ENCODE assay signal across 8 mouse cellular contexts in the genomic region with DNA sequence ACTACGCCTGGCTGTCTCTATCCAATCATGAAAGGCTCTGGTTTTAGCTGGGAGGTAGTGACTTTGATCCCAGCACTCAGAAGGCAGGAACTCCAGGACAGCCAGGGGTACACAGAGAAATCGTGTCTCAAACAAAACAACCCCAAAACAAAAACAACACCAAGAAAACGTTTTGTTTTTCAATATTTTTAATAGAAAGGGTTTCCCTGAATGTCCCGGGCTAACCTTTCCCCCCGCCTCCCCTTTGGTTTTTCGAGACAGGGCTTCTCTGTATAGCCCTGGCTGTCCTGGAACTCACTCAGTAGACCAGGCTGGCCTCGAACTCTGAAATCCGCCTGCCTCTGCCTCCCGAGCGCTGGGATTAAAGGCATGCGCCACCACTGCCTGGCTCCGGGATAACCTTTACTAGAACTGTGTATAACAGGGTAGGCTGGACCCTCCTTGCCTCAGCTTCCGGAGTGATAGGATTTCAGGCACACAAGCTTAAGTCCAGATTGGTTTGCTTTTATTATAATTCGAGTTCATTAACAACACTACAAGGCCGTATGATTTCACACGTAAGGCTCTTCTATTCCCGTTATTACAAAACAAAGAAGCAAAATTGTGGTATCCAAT. TPM values are rescaled to one million over a fixed set of nuclear protein-coding genes. Genes with fewer than 3 reads are reported as not detected.
DNase-seq lines count a peak whose midpoint lies in the region; ATAC-seq lines count a peak whose summit lies in the region.

No protein-coding gene starts in this region.

- 60% methylated on average over 17 of the region's 17 CpGs for WGBS in forebrain, embryonic 13.5 days
- WGBS in liver, embryonic 11.5 days, result 51% methylated on average over 17 of the region's 17 CpGs
- 52% methylated on average over 17 of the region's 17 CpGs for WGBS in stomach, embryonic 16.5 days

- peaks cover 27% of the 10 kb centered on the region for H3K36me3 ChIP-seq in forebrain, embryonic 13.5 days (ENCODE audit: poor library complexity, severe bottlenecking)
- H3K36me3 ChIP-seq in liver, embryonic 11.5 days (ENCODE audit: control insufficient read depth, insufficient read depth, low read length), result peaks cover 14% of the 10 kb centered on the region
- peaks cover 5% of the 10 kb centered on the region for H3K36me3 ChIP-seq in stomach, embryonic 16.5 days (ENCODE audit: control insufficient read depth, insufficient read depth, low read length)

- H3K9me3 ChIP-seq in forebrain, embryonic 13.5 days (replicated peaks), result no peaks in the 10 kb centered on the region
- H3K9me3 ChIP-seq in liver, embryonic 11.5 days (ENCODE audit: control insufficient read depth, low read length), result no peaks in the 10 kb centered on the region
- H3K9me3 ChIP-seq in stomach, embryonic 16.5 days (replicated peaks; ENCODE audit: control insufficient read depth, low read length), result no peaks in the 10 kb centered on the region

- peak overlapping the region; percentile 100 for H3K9ac ChIP-seq in forebrain, embryonic 13.5 days
- H3K9ac ChIP-seq in liver, embryonic 11.5 days (ENCODE audit: low read depth, low read length), result peak overlapping the region; percentile 100
- H3K9ac ChIP-seq in stomach, embryonic 16.5 days (ENCODE audit: low read length), result peak overlapping the region; percentile 95

- peak; percentile 18 for DNase-seq in kidney, adult 11 months
- DNase-seq in kidney, adult 18-20 months, result no peak
- DNase-seq in R1 (ENCODE audit: low read depth, low spot score), result peak; percentile 86
- no peak for DNase-seq in liver, embryonic 11.5 days (ENCODE audit: low spot score)
- no peak for DNase-seq in urinary bladder, adult 18-20 months (ENCODE audit: low spot score in 2 of 2)

- H3K4me3 ChIP-seq in forebrain, embryonic 13.5 days, result peak overlapping the region; percentile 99
- H3K4me3 ChIP-seq in liver, embryonic 11.5 days (ENCODE audit: low read depth, low read length), result peak overlapping the region; percentile 91
- peak overlapping the region; percentile 84 for H3K4me3 ChIP-seq in stomach, embryonic 16.5 days (replicated peaks; ENCODE audit: low read length)

- 0 out of 2 replicates have a peak, but pooled peaks have one; percentile 13 for ATAC-seq in forebrain, embryonic 13.5 days
- no peak for ATAC-seq in liver, embryonic 11.5 days (replicated peaks; ENCODE audit: low FRiP score)
- no peak for ATAC-seq in stomach, embryonic 16.5 days (ENCODE audit: insufficient read depth, low FRiP score)
- ATAC-seq in inflammation-experienced regulatory T-cells, adult 6 months, result no peak

- peak overlapping the region; percentile 99 for H3K27ac ChIP-seq in forebrain, embryonic 13.5 days
- H3K27ac ChIP-seq in liver, embryonic 11.5 days (ENCODE audit: low read depth, low read length), result peak overlapping the region; percentile 100
- H3K27ac ChIP-seq in stomach, embryonic 16.5 days (ENCODE audit: low read length), result 0 out of 2 replicates have a peak overlapping the region, but pooled peaks have one; percentile 1

- no peaks in the 10 kb centered on the region for H3K27me3 ChIP-seq in forebrain, embryonic 13.5 days
- H3K27me3 ChIP-seq in liver, embryonic 11.5 days (replicated peaks; ENCODE audit: control insufficient read depth, insufficient read depth, low read length), result no peaks in the 10 kb centered on the region
- no peaks in the 10 kb centered on the region for H3K27me3 ChIP-seq in stomach, embryonic 16.5 days (ENCODE audit: control insufficient read depth, insufficient read depth, low read length)

- H3K4me1 ChIP-seq in forebrain, embryonic 13.5 days, result peaks cover 36% of the 10 kb centered on the region
- peaks cover 17% of the 10 kb centered on the region for H3K4me1 ChIP-seq in liver, embryonic 11.5 days (replicated peaks; ENCODE audit: control insufficient read depth, insufficient read depth, low read length)
- H3K4me1 ChIP-seq in stomach, embryonic 16.5 days (ENCODE audit: control insufficient read depth, insufficient read depth, low read length), result peaks cover 27% of the 10 kb centered on the region

- peak overlapping the region; percentile 84 for H3K4me2 ChIP-seq in forebrain, embryonic 13.5 days
- peak overlapping the region; percentile 83 for H3K4me2 ChIP-seq in liver, embryonic 11.5 days
- H3K4me2 ChIP-seq in stomach, embryonic 16.5 days (ENCODE audit: low read depth, low read length), result peak overlapping the region; percentile 54

RNA-seq across cellular contexts. Expression of a gene that starts 0.7 kb away (rescaled TPM):
- polyA plus RNA-seq in forebrain, embryonic 13.5 days (2015; fragmentation: Nextera tagmentation; extraction: Ambion mirVana), result 393 and 402 TPM in 2 replicates
- 323 and 337 TPM in 2 replicates for polyA plus RNA-seq in liver, embryonic 11.5 days (2014; fragmentation: Nextera tagmentation; extraction: Ambion mirVana)
- polyA plus RNA-seq in stomach, embryonic 16.5 days (2015; fragmentation: Nextera tagmentation; extraction: Ambion mirVana), result 188 and 201 TPM in 2 replicates
- 10 to 100 TPM; 40.8 to 52.4 (median 50.5) TPM for polyA plus RNA-seq in inflammation-experienced regulatory T-cells, adult 6 months (2017; shearing (Covaris generic))

RNA-seq across cellular contexts. Expression of a gene that starts 21.6 kb away (rescaled TPM):
- 65.6 and 72.7 TPM in 2 replicates for polyA plus RNA-seq in forebrain, embryonic 13.5 days (2015; fragmentation: Nextera tagmentation; extraction: Ambion mirVana)
- 21.7 and 24.0 TPM in 2 replicates for polyA plus RNA-seq in liver, embryonic 11.5 days (2014; fragmentation: Nextera tagmentation; extraction: Ambion mirVana)
- 28.5 and 30.5 TPM in 2 replicates for polyA plus RNA-seq in stomach, embryonic 16.5 days (2015; fragmentation: Nextera tagmentation; extraction: Ambion mirVana)
- 10 to 100 TPM; 19.3 to 25.6 (median 21.5) TPM for polyA plus RNA-seq in inflammation-experienced regulatory T-cells, adult 6 months (2017; shearing (Covaris generic))

RNA-seq across cellular contexts. Expression of a gene that starts 51.4 kb away (rescaled TPM):
- polyA plus RNA-seq in forebrain, embryonic 13.5 days (2015; fragmentation: Nextera tagmentation; extraction: Ambion mirVana), result 32.8 and 37.4 TPM in 2 replicates
- polyA plus RNA-seq in liver, embryonic 11.5 days (2014; fragmentation: Nextera tagmentation; extraction: Ambion mirVana), result 5.3 and 6.9 TPM in 2 replicates
- 11.3 and 11.5 TPM in 2 replicates for polyA plus RNA-seq in stomach, embryonic 16.5 days (2015; fragmentation: Nextera tagmentation; extraction: Ambion mirVana)
- polyA plus RNA-seq in inflammation-experienced regulatory T-cells, adult 6 months (2017; shearing (Covaris generic)), result 1 to 10 TPM; 2.0 to 6.4 (median 5.2) TPM

RNA-seq across cellular contexts. Expression of a gene that starts 59.1 kb away (rescaled TPM):
- 32.4 and 37.0 TPM in 2 replicates for polyA plus RNA-seq in forebrain, embryonic 13.5 days (2015; fragmentation: Nextera tagmentation; extraction: Ambion mirVana)
- 17.7 and 19.4 TPM in 2 replicates for polyA plus RNA-seq in liver, embryonic 11.5 days (2014; fragmentation: Nextera tagmentation; extraction: Ambion mirVana)
- 14.6 and 16.5 TPM in 2 replicates for polyA plus RNA-seq in stomach, embryonic 16.5 days (2015; fragmentation: Nextera tagmentation; extraction: Ambion mirVana)
- polyA plus RNA-seq in inflammation-experienced regulatory T-cells, adult 6 months (2017; shearing (Covaris generic)), result 1 to 10 TPM; 1.7 to 7.1 (median 3.9) TPM

Comparison
In these comparisons a context has a peak if more than half of its experiments do, and no peak if none do; other contexts are left out.
1. DNase-seq: peak in kidney, adult 11 months (single experiment) and R1 (single experiment); none in kidney, adult 18-20 months (single experiment), liver, embryonic 11.5 days (single experiment) and urinary bladder, adult 18-20 months (0 of 2).
2. H3K27ac ChIP-seq: peak in every context shown above with its lines; median percentile 100 in liver, embryonic 11.5 days; 99 in forebrain, embryonic 13.5 days; 1 in stomach, embryonic 16.5 days.
3. Peak in every context shown above with its lines, with median percentiles within 50 percentile points of each other: H3K4me2 ChIP-seq, H3K4me3 ChIP-seq and H3K9ac ChIP-seq.